Mouse (Mus musculus) cortical plate, adult 2 months (tissue): Measurements from ENCODE around the gene Kcnc4.

Source experiments
- CTCF ChIP-seq: fragments of 200-500 bp; IDR thresholded peaks from 2 replicates; pipeline ENCODE4 v1.5.1; 2011; ENCODE audit warnings: mild to moderate bottlenecking, control low read depth, low read length; ENCODE audit not compliant: insufficient read depth; ENCODE audit errors: extremely low read depth
- POLR2A ChIP-seq: fragments of 200-500 bp; IDR thresholded peaks from 2 replicates; pipeline ENCODE4 v1.6.1; 2011; ENCODE audit warnings: mild to moderate bottlenecking, low read length, control low read depth; ENCODE audit not compliant: insufficient read depth; ENCODE audit errors: extremely low read depth

DNA sequence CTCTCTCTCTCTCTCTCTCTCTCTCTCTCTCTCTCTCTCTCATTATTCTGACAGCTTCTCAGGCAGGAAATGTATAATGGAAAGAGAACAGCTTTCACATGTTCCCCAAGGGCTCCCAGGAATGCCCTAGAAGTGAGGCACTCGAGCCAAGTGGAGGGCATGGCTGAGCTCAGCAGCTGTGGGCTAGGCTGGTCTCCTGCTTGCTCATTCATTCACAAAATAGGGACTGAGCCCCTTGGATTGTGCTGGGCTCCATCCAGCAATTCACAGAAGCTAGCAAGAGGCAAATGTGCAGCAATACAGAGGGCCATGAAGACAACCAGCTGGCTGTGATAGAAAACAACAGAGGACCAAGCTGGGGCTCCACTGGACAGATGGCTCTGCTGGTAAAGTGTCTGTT lies 28.1 kb downstream of the Kcnc4 start:
- no peak for TF ChIP-seq CTCF
- TF ChIP-seq POLR2A = no peak
